Mouse (Mus musculus): ENCODE measurements at regions not wholly inside any gene's neighbourhood (a gene's known extent, or its start where the extent isn't known, plus 50 kb on each side); places are given as distances from the start of the nearest gene placed in this dataset.
"Not testable (repeated sequence)": the region's sequence is repeated elsewhere in the genome, so short reads cannot be mapped to it uniquely, and the experiment has no call there.

DNA sequence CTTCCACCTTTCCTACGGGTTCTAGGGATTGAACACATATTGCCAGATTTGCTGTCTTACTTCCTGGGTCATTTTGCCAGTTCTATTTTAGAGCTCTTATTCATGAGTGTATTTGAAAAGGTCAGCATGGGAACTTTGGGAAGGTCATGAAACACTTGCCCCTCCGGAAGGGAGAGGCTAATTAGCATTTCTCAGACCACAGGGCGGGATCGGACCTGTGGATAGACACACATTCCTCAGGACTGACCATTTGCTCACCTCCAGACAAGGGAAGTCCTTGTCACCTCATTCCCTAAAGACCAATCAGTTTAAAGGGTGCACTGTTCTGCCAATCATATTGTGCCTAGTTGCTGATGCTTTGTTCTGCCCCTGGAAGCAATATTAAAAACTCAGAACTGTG lies 146.1 kb upstream of the Arhgap18 start:
- 81% methylated on average over 4 of the region's 4 CpGs for WGBS
- H3K36me3 ChIP-seq; H3K9me3 ChIP-seq (replicated peaks); H3K27ac ChIP-seq (replicated peaks); H3K4me2 ChIP-seq; H3K4me3 ChIP-seq (replicated peaks); H3K9ac ChIP-seq (replicated peaks); H3K4me1 ChIP-seq; H3K27me3 ChIP-seq (replicated peaks); ATAC-seq (ENCODE audit: low FRiP score): not testable (repeated sequence)

- no peaks in the 10 kb centered on the region for H3K9me3 ChIP-seq (replicated peaks)
- no peaks in the 10 kb centered on the region for H3K4me1 ChIP-seq
- ATAC-seq (ENCODE audit: low FRiP score): no peak
- H3K27me3 ChIP-seq (replicated peaks): no peaks in the 10 kb centered on the region
- H3K4me3 ChIP-seq (replicated peaks): no peak overlapping the region
- no peak overlapping the region for H3K4me2 ChIP-seq
- H3K36me3 ChIP-seq: no peaks in the 10 kb centered on the region
- H3K27ac ChIP-seq (replicated peaks): no peak overlapping the region
- H3K9ac ChIP-seq (replicated peaks): no peak overlapping the region
These were observed 142.0 kb upstream of the Arhgap18 start for GRCm38 (mm10) chr10:26611246-26611645.

- Histone ChIP-seq H3K27ac (replicated peaks) (no peak overlapping the region), H3K9me3 (replicated peaks) (no peaks in the 10 kb centered on the region), H3K4me2 (no peak overlapping the region), H3K36me3 (no peaks in the 10 kb centered on the region), H3K9ac (replicated peaks) (no peak overlapping the region), H3K27me3 (replicated peaks) (no peaks in the 10 kb centered on the region), H3K4me1 (no peaks in the 10 kb centered on the region), H3K4me3 (replicated peaks) (no peak overlapping the region)
- ATAC-seq (ENCODE audit: low FRiP score): no peak
- WGBS: 79% methylated on average over 4 of the region's 4 CpGs
These were observed 122.9 kb upstream of the Arhgap18 start for GRCm38 (mm10) chr10:26630196-26630760.

- Histone ChIP-seq H3K9ac (replicated peaks) (no peak overlapping the region), H3K36me3 (no peaks in the 10 kb centered on the region), H3K4me1 (no peaks in the 10 kb centered on the region), H3K4me3 (replicated peaks) (no peak overlapping the region), H3K4me2 (no peak overlapping the region), H3K27ac (replicated peaks) (no peak overlapping the region), H3K9me3 (replicated peaks) (no peaks in the 10 kb centered on the region), H3K27me3 (replicated peaks) (no peaks in the 10 kb centered on the region)
- 93% methylated on average over 5 of the region's 5 CpGs for WGBS
- no peak for ATAC-seq (ENCODE audit: low FRiP score)
These were observed 121.0 kb upstream of the Arhgap18 start for GRCm38 (mm10) chr10:26632266-26632665.

GRCm38 (mm10) chr10:26637459-26637858 lies 115.8 kb upstream of the Arhgap18 start:
- H3K27ac ChIP-seq (replicated peaks): no peak overlapping the region
- H3K36me3 ChIP-seq: no peaks in the 10 kb centered on the region
- H3K9ac ChIP-seq (replicated peaks): no peak overlapping the region
- WGBS: 63% methylated on average over 3 of the region's 3 CpGs
- no peak overlapping the region for H3K4me2 ChIP-seq
- H3K9me3 ChIP-seq (replicated peaks): no peaks in the 10 kb centered on the region
- H3K4me1 ChIP-seq: no peaks in the 10 kb centered on the region
- H3K4me3 ChIP-seq (replicated peaks): no peak overlapping the region
- ATAC-seq (ENCODE audit: low FRiP score): no peak
- H3K27me3 ChIP-seq (replicated peaks): no peaks in the 10 kb centered on the region

- Histone ChIP-seq H3K4me1 (no peaks in the 10 kb centered on the region), H3K9ac (replicated peaks) (no peak overlapping the region), H3K4me3 (replicated peaks) (no peak overlapping the region), H3K9me3 (replicated peaks) (no peaks in the 10 kb centered on the region), H3K27ac (replicated peaks) (no peak overlapping the region), H3K4me2 (no peak overlapping the region), H3K27me3 (replicated peaks) (no peaks in the 10 kb centered on the region), H3K36me3 (no peaks in the 10 kb centered on the region)
- ATAC-seq (ENCODE audit: low FRiP score): no peak
- 67% methylated on average over 4 of the region's 4 CpGs for WGBS
These were observed 115.2 kb upstream of the Arhgap18 start for GRCm38 (mm10) chr10:26638056-26638455.

- no peak overlapping the region for H3K4me2 ChIP-seq
- no peaks in the 10 kb centered on the region for H3K4me1 ChIP-seq
- 79% methylated on average over 3 of the region's 3 CpGs for WGBS
- no peak overlapping the region for H3K27ac ChIP-seq (replicated peaks)
- no peaks in the 10 kb centered on the region for H3K36me3 ChIP-seq
- H3K9me3 ChIP-seq (replicated peaks): no peaks in the 10 kb centered on the region
- ATAC-seq (ENCODE audit: low FRiP score): no peak
- H3K4me3 ChIP-seq (replicated peaks): no peak overlapping the region
- H3K27me3 ChIP-seq (replicated peaks): no peaks in the 10 kb centered on the region
- no peak overlapping the region for H3K9ac ChIP-seq (replicated peaks)
These were observed 114.1 kb upstream of the Arhgap18 start for GRCm38 (mm10) chr10:26639118-26639517.

DNA sequence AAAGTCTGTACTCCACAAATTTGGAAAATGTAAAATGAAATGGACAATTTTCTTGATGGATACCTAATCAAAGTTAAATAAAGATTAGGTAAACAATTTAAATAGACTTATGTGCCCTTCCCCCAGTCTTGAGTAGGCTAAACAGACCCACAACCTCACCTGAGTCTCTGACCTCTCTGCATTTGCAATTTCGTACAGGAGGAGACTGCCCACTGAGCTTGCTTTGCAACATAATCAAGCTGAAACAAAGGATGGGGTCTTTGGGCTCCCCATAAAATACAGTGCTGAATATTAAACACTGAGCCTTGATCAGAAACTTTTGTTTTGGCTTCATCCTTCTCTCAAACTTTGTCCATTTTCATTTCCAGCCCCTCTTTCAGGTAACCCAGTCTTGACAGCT lies 100.1 kb upstream of the Arhgap18 start:
- 69% methylated on average over 1 of the region's 1 CpGs for WGBS
- Histone ChIP-seq H3K4me1 (no peaks in the 10 kb centered on the region), H3K27me3 (replicated peaks) (no peaks in the 10 kb centered on the region), H3K27ac (replicated peaks) (no peak overlapping the region), H3K4me3 (replicated peaks) (no peak overlapping the region), H3K4me2 (no peak overlapping the region), H3K36me3 (no peaks in the 10 kb centered on the region), H3K9me3 (replicated peaks) (no peaks in the 10 kb centered on the region), H3K9ac (replicated peaks) (no peak overlapping the region)
- ATAC-seq (ENCODE audit: low FRiP score): no peak

GRCm38 (mm10) chr10:26664270-26664669 lies 89.0 kb upstream of the Arhgap18 start:
- Histone ChIP-seq H3K4me1 (no peaks in the 10 kb centered on the region), H3K9ac (replicated peaks) (no peak overlapping the region), H3K27me3 (replicated peaks) (no peaks in the 10 kb centered on the region), H3K9me3 (replicated peaks) (no peaks in the 10 kb centered on the region), H3K36me3 (no peaks in the 10 kb centered on the region), H3K27ac (replicated peaks) (no peak overlapping the region), H3K4me2 (no peak overlapping the region), H3K4me3 (replicated peaks) (no peak overlapping the region)
- ATAC-seq (ENCODE audit: low FRiP score): no peak

DNA sequence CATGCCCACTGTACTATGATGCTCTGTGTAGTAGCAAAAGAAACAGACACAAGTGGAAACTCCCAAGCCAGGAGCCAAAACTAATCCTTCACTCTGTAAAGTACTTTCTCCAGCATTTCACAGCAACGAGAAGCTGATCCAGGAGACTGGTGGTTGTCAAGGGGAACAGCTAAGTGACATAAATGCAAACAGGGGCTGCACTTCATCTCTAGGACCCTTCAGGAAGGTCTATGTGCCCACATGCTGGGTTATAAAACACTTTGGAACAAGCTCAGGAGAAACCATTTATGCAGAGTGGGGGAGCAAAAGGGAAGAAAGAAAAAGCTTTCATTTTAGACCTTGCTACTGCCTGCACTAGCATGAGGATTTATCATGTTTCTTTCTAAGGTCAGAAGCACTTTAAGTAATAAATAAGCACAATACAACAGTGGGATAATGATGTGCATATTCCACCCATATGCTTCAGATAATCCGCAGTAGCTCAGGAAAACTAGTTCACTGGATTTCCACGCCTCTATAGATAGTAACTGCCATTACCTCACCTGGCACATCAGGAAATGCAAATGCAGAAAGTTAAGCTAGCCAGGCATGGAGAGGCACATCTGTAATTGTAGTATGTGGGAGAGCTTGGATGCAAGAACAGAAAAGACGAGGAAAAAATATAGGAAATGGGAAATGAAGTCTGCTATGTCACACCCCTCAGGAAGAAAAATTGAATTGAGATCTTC lies 73.6 kb upstream of the Arhgap18 start:
- Histone ChIP-seq H3K9ac (replicated peaks) (no peak overlapping the region), H3K27me3 (replicated peaks) (no peaks in the 10 kb centered on the region), H3K4me1 (0 out of 2 replicates have a peak, but pooled peaks cover 3% of the 10 kb centered on the region), H3K4me3 (replicated peaks) (no peak overlapping the region), H3K9me3 (replicated peaks) (no peaks in the 10 kb centered on the region), H3K27ac (replicated peaks) (no peak overlapping the region), H3K4me2 (no peak overlapping the region), H3K36me3 (no peaks in the 10 kb centered on the region)
- ATAC-seq (ENCODE audit: low FRiP score): no peak; the same call in 1 of the 2 replicates
- WGBS: 58% methylated on average over 4 of the region's 4 CpGs

DNA sequence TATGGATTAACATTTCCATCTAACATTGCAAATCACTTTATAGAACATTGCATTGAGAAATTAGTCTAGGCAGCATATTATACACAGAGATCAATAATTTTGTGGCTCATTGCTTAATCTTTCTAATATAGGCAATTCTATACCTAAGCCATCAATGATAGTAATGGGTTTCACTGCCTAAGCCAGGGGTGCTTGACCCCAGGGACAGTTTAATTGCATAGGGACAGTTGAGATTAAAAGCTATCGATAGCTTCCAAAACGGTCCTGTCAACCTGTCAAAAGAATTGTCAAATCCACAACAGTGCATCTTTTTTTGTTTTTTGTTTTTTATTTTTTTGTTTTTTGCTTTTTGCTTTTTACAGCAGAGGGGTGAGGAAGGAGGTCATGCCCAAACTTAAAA lies 58.5 kb upstream of the Arhgap18 start:
- 0 out of 2 replicates have a peak, but pooled peaks have one; percentile 12 for ATAC-seq (ENCODE audit: low FRiP score)
- H3K27ac ChIP-seq (replicated peaks): peak overlapping the region; percentile 80

GRCm38 (mm10) chr10:26695212-26695933 lies 57.8 kb upstream of the Arhgap18 start:
- peak; percentile 98 for ATAC-seq (ENCODE audit: low FRiP score)
- peak overlapping the region; percentile 54 for H3K4me3 ChIP-seq (replicated peaks)
- H3K9ac ChIP-seq (replicated peaks): peak overlapping the region; percentile 59
- WGBS: 1% methylated on average over 23 of the region's 25 CpGs
- no peaks in the 10 kb centered on the region for H3K27me3 ChIP-seq (replicated peaks)
- peaks cover 4% of the 10 kb centered on the region; the same call in 1 of the 2 replicates for H3K4me1 ChIP-seq
- H3K9me3 ChIP-seq (replicated peaks): no peaks in the 10 kb centered on the region
- H3K4me2 ChIP-seq: peak overlapping the region; percentile 81
- H3K36me3 ChIP-seq: no peaks in the 10 kb centered on the region
- peak overlapping the region; percentile 80 for H3K27ac ChIP-seq (replicated peaks)

More for the DNA sequence above, 58.5 kb upstream of the Arhgap18 start:
- H3K36me3 ChIP-seq: no peaks in the 10 kb centered on the region
- no peaks in the 10 kb centered on the region for H3K9me3 ChIP-seq (replicated peaks)
- WGBS: 59% methylated on average over 2 of the region's 2 CpGs
- peak overlapping the region; percentile 59 for H3K9ac ChIP-seq (replicated peaks)
- H3K4me3 ChIP-seq (replicated peaks): peak overlapping the region; percentile 54
- peaks cover 4% of the 10 kb centered on the region; the same call in 1 of the 2 replicates for H3K4me1 ChIP-seq
- no peaks in the 10 kb centered on the region for H3K27me3 ChIP-seq (replicated peaks)
- H3K4me2 ChIP-seq: peak overlapping the region; percentile 81

Measured in neural tube, embryonic 15.5 days (tissue).